Mouse (Mus musculus) G1E (cell line): ENCODE results near the gene Bola2. TPM values are rescaled to one million over a fixed set of nuclear protein-coding genes. Genes with fewer than 3 reads are reported as not detected.

Source experiments
- ATAC-seq: 2 replicates; pipeline ENCODE4 v1.8.0; 2016; ENCODE audit warnings: mild to moderate bottlenecking; ENCODE audit not compliant: insufficient number of reproducible peaks, poor library complexity, low FRiP score, severe bottlenecking; ENCODE audit errors: extremely low read depth
- DNase-seq: peaks from one replicate; pipeline ENCODE4 v3.0.0; 2012; ENCODE audit warnings: low spot score
- H3K27me3 ChIP-seq: 2 replicates; pipeline ENCODE4 v1.6.1; 2012; ENCODE audit warnings: mild to moderate bottlenecking, low read length, inconsistent platforms; ENCODE audit not compliant: insufficient read depth
- H3K36me3 ChIP-seq: replicated peaks from 2 replicates; pipeline ENCODE3; 2012; ENCODE audit warnings: mild to moderate bottlenecking, inconsistent platforms
- H3K4me1 ChIP-seq: 2 replicates; pipeline ENCODE4 v1.6.1; 2012; ENCODE audit warnings: low read depth, low read length, inconsistent platforms, mixed read lengths; ENCODE audit not compliant: insufficient read depth
- H3K4me3 ChIP-seq: 2 replicates; pipeline ENCODE4 v1.5.1; 2012; ENCODE audit warnings: low read depth, mild to moderate bottlenecking, inconsistent platforms, low read length, moderate library complexity, mixed read lengths
- H3K9me3 ChIP-seq: replicated peaks from 2 replicates; pipeline ENCODE4 v1.6.1; 2012; ENCODE audit warnings: inconsistent platforms
- CTCF ChIP-seq: IDR thresholded peaks from 2 replicates; pipeline ENCODE4 v1.5.1; 2012; ENCODE audit warnings: low read depth, low read length, inconsistent platforms, mixed read lengths
- GATA1 ChIP-seq: IDR thresholded peaks from 2 replicates; pipeline ENCODE4 v1.6.1; 2012; ENCODE audit warnings: borderline replicate concordance, low read length, inconsistent platforms, mixed read lengths
- GATA2 ChIP-seq: IDR thresholded peaks from 2 replicates; pipeline ENCODE4 v1.6.1; 2012; ENCODE audit warnings: low read depth, low read length, inconsistent platforms, borderline replicate concordance
- POLR2AphosphoS5 ChIP-seq: IDR thresholded peaks from 2 replicates; pipeline ENCODE4 v1.6.1; 2012; ENCODE audit warnings: low read depth, low read length, inconsistent platforms; ENCODE audit not compliant: insufficient replicate concordance
- TAL1 ChIP-seq: conservative IDR thresholded peaks from 2 replicates; pipeline ENCODE4 v1.6.1; 2012; ENCODE audit warnings: low read depth, low read length, inconsistent platforms, mixed read lengths
- polyA plus RNA-seq: library from polyadenylated mRNA; stranded (reverse); fragments of >175 nt; gene quantifications from 2 replicates; pipeline ENCODE4 v1.2.3, GENCODE M21; 2012
- total RNA-seq, 2 experiments: library from RNA; stranded (forward) in 1 of 2; stranded (reverse) in 1 of 2; fragments of 200-1000 nt in 1 of 2; fragments of >200 nt in 1 of 2; fragmentation: Nextera tagmentation in 1 of 2; gene quantifications; 2 replicates each; pipeline ENCODE4 v1.2.3; 2014 to 2017

Bola2 gene
- total and polyA plus RNA-seq, 3 experiments = 93.8 to 303 (median 117) TPM

GRCm38 (mm10) chr7:126703757-126704077 lies 8.5 kb downstream of the Bola2 start:
- no peak for DNase-seq
- peaks cover 81% of the 10 kb centered on the region for H3K4me1 ChIP-seq

GRCm38 (mm10) chr7:126704121-126704980 lies 9.2 kb downstream of the Bola2 start:
- no peak for TF ChIP-seq GATA1
- no peak for TF ChIP-seq POLR2AphosphoS5
- TF ChIP-seq CTCF = no peak
- no peak for TF ChIP-seq GATA2
- no peak for TF ChIP-seq TAL1
- ATAC-seq (peak; percentile 31; the same call in 1 of the 2 replicates), DNase-seq (peak; percentile 78)
- Histone ChIP-seq H3K4me1 (peaks cover 76% of the 10 kb centered on the region), H3K36me3 (peaks cover 37% of the 10 kb centered on the region), H3K27me3 (peaks cover 41% of the 10 kb centered on the region), H3K4me3 (peak overlapping the region; percentile 80), H3K9me3 (peaks cover 5% of the 10 kb centered on the region)

More at GRCm38 (mm10) chr7:126703757-126704077, 8.5 kb downstream of the Bola2 start:
- Histone ChIP-seq H3K4me3 (peak overlapping the region; percentile 80), H3K9me3 (no peaks in the 10 kb centered on the region), H3K27me3 (peaks cover 35% of the 10 kb centered on the region), H3K36me3 (peaks cover 43% of the 10 kb centered on the region)
- TF ChIP-seq GATA2 (no peak), POLR2AphosphoS5 (no peak), CTCF (no peak), GATA1 (no peak), TAL1 (no peak)
- no peak for ATAC-seq

- Histone ChIP-seq H3K27me3 (peaks cover 51% of the 10 kb centered on the region), H3K36me3 (peaks cover 6% of the 10 kb centered on the region), H3K4me3 (no peak within 1 kb of the TSS), H3K9me3 (peaks cover 5% of the 10 kb centered on the region), H3K4me1 (peaks cover 45% of the 10 kb centered on the region)
- ATAC-seq (no peak), DNase-seq (no peak)
- TF ChIP-seq GATA2 (no peak), TAL1 (no peak), GATA1 (no peak), POLR2AphosphoS5 (no peak), CTCF (no peak)
These were observed 12.4 kb downstream of the Bola2 start, which contains the start of gene Coro1a for GRCm38 (mm10) chr7:126707442-126708174. TSS of gene Coro1a (minus strand) at chr7:126707787.

- TF ChIP-seq TAL1 (no peak), POLR2AphosphoS5 (no peak), GATA2 (no peak), CTCF (no peak), GATA1 (no peak)
- no peak overlapping the region for H3K4me3 ChIP-seq
- DNase-seq (no peak), ATAC-seq (no peak)
- H3K9me3 ChIP-seq = peaks cover 5% of the 10 kb centered on the region
- peaks cover 56% of the 10 kb centered on the region for H3K27me3 ChIP-seq
- no peaks in the 10 kb centered on the region for H3K36me3 ChIP-seq
- peaks cover 38% of the 10 kb centered on the region for H3K4me1 ChIP-seq
These were observed 13.2 kb downstream of the Bola2 start for GRCm38 (mm10) chr7:126708175-126708952.

DNA sequence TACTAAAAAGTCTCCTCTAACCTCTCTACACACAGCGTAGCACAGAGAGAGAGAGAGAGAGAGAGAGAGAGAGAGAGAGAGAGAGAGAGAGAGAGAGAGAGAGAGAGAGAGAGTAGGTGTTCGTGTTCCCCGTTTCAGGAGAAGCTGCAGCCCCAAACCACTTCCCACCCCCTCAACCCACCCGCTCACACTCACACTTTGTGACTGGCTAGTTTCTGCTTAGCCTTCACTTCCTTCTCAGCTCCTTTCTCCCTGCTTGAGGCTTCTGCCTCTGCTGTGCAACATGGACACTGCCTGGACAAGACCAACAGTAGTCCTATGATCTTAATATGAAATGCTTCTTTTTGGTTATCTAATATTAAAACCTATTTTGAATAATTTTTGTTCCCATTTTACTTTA lies 15.1 kb downstream of the Bola2 start:
- ATAC-seq = no peak
- TF ChIP-seq TAL1 (no peak), GATA1 (no peak), POLR2AphosphoS5 (no peak), CTCF (no peak), GATA2 (no peak)
- Histone ChIP-seq H3K9me3 (peaks cover 5% of the 10 kb centered on the region), H3K4me1 (peaks cover 19% of the 10 kb centered on the region), H3K27me3 (peaks cover 39% of the 10 kb centered on the region), H3K36me3 (no peaks in the 10 kb centered on the region), H3K4me3 (no peak overlapping the region)
- no peak for DNase-seq

DNA sequence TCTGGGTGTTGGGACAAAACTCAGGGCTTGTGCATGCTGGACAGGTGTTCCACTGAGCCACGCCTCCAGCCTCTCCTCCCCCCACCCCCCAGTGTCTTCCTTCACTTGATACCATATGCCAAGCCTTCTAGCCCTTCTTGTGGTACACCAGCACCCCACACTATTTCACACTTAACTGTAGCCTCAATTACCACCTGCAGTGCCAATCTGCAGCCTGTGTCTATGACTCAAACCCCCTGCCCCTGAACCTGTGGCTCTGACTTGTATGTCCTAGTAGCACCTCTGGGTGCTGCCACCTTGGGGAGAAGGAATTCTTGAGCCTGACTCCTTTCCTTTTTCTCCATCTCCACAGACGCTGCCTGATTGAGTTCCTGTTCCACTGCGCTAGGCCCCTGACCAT lies 16.7 kb downstream of the Bola2 start:
- DNase-seq (no peak), ATAC-seq (no peak)
- TF ChIP-seq GATA2 (no peak), GATA1 (no peak), TAL1 (no peak), CTCF (no peak), POLR2AphosphoS5 (no peak)
- Histone ChIP-seq H3K4me1 (peaks cover 10% of the 10 kb centered on the region), H3K9me3 (peaks cover 5% of the 10 kb centered on the region), H3K4me3 (no peak overlapping the region), H3K27me3 (peaks cover 38% of the 10 kb centered on the region), H3K36me3 (no peaks in the 10 kb centered on the region)
